Comparison of ENCODE assay signal across 28 mouse cellular contexts in the genomic region with DNA sequence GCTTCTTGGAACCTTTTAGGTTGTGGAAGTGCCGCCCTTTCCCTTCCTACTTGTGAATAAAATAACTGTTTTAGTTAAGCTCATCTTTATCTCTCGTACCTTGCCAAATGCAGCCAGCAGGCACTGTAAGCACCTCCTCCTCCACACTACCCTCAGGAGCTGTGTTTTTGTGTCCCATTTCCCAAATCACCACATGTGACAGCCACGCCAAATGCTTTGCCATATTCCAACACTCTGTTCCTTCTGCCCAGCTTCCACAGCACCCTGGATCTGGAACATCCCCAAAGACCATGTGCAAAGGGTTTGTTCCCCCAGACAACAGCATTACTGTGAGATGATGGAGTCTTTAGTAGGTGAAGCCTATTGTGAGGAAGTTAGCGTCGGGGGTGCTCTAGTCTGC. TPM values are rescaled to one million over a fixed set of nuclear protein-coding genes. Genes with fewer than 3 reads are reported as not detected.
"Had no signal": no experiment of that assay in that cellular context is flagged by ENCODE, and none has a peak within 500 bp of the region (broad histone marks: within the 10 kb centered on the region; RNA-seq: fewer than 3 reads in every experiment).

No protein-coding gene starts in this region.

- H3K27ac ChIP-seq: intestine, embryonic 15.5 days; kidney, embryonic 15.5 days; limb, embryonic 10.5 days; limb, embryonic 13.5 days; liver, embryonic 12.5 days; liver, embryonic 15.5 days; lung, embryonic 15.5 days; midbrain, embryonic 10.5 days; midbrain, embryonic 13.5 days; neural tube, embryonic 13.5 days; stomach, postnatal 0 days had no signal

- DNase-seq: kidney, adult 11 months; kidney, adult 8-10 months; kidney, postnatal 10 days; kidney, postnatal 36 days; liver; lung, adult 18-20 months; lung, postnatal 10 days; lung, postnatal 36 days; retina, postnatal 1 day; right cerebral cortex, postnatal 14 days; right cerebral cortex, postnatal 4 days; thymus, postnatal 36 days had no signal

- H3K4me3 ChIP-seq: intestine, embryonic 15.5 days; kidney, embryonic 15.5 days; limb, embryonic 10.5 days; limb, embryonic 13.5 days; liver, embryonic 12.5 days; liver, embryonic 15.5 days; lung, embryonic 15.5 days; megakaryocyte, embryonic 14.5 days; midbrain, embryonic 10.5 days; midbrain, embryonic 13.5 days; myocyte; neural tube, embryonic 13.5 days had no signal

- ATAC-seq: intestine, embryonic 15.5 days; liver, embryonic 12.5 days; midbrain, embryonic 13.5 days; midbrain, embryonic 16.5 days had no signal

RNA-seq across cellular contexts. Expression of a gene that starts 36.5 kb away (rescaled TPM):
- total RNA-seq: monocyte, adult 5-6 weeks; neutrophil, adult 5-6 weeks had no signal
